ENCODE assay signal across 12 mouse cellular contexts in genomic region chr10:66850972-66851478, GRCm38 (mm10).
"Had no signal": no experiment of that assay in that cellular context is flagged by ENCODE, and none has a peak within 500 bp of the region (broad histone marks: within the 10 kb centered on the region; RNA-seq: fewer than 3 reads in every experiment).

No protein-coding gene starts in this region.

- H3K27me3 ChIP-seq: limb, embryonic 15.5 days; midbrain, embryonic 13.5 days; neural tube, embryonic 13.5 days had no signal

- DNase-seq: kidney, postnatal 25 days; lung, adult 18-20 months; retina, postnatal 1 day; right cerebral cortex, postnatal 4 days; spleen, adult 18-20 months; thymus, adult 18-20 months; thymus, postnatal 25 days had no signal

- H3K27ac ChIP-seq: left cerebral cortex, adult 2 months; limb, embryonic 15.5 days; liver, embryonic 14.5 days; midbrain, embryonic 13.5 days; neural tube, embryonic 13.5 days had no signal

- H3K36me3 ChIP-seq: limb, embryonic 15.5 days; midbrain, embryonic 13.5 days; neural tube, embryonic 13.5 days had no signal

- H3K4me3 ChIP-seq: left cerebral cortex, adult 2 months; limb, embryonic 15.5 days; midbrain, embryonic 13.5 days; neural tube, embryonic 13.5 days had no signal
